Mouse (Mus musculus) midbrain, embryonic 11.5 days (tissue): Measurements from ENCODE around the gene 0610030E20Rik. TPM values are rescaled to one million over a fixed set of nuclear protein-coding genes. Genes with fewer than 3 reads are reported as not detected.

Experiments
- ATAC-seq: fragments of 200-750 bp; cut with Nextera tagmentation; 2 replicates; pipeline ENCODE4 v1.8.0; 2017; ENCODE audit warnings: moderate TSS enrichment, moderate library complexity; ENCODE audit not compliant: low FRiP score
- DNase-seq: peaks from one replicate; pipeline ENCODE4 v3.0.0; 2015; ENCODE audit warnings: low spot score; ENCODE audit errors: missing footprints
- H3K27ac ChIP-seq: fragments of 300-500 bp; sonication (generic); 2 replicates; pipeline ENCODE4 v1.5.1; 2014; ENCODE audit warnings: low read depth, low read length
- H3K27me3 ChIP-seq: fragments of 300-500 bp; sonication (generic); 2 replicates; pipeline ENCODE4 v1.6.1; 2014; ENCODE audit warnings: mild to moderate bottlenecking, low read length, moderate library complexity, mixed read lengths; ENCODE audit not compliant: control insufficient read depth, insufficient read depth
- H3K36me3 ChIP-seq: fragments of 300-500 bp; sonication (generic); 2 replicates; pipeline ENCODE4 v1.6.1; 2014; ENCODE audit warnings: mild to moderate bottlenecking, low read length, moderate library complexity, mixed read lengths; ENCODE audit not compliant: control insufficient read depth, insufficient read depth
- H3K4me1 ChIP-seq: fragments of 300-500 bp; sonication (generic); 2 replicates; pipeline ENCODE4 v1.6.1; 2014; ENCODE audit warnings: low read length; ENCODE audit not compliant: control insufficient read depth, insufficient read depth
- H3K4me2 ChIP-seq: fragments of 300-500 bp; sonication (generic); 2 replicates; pipeline ENCODE4 v1.6.1; 2014; ENCODE audit warnings: mild to moderate bottlenecking, moderate library complexity
- H3K4me3 ChIP-seq: fragments of 300-500 bp; sonication (generic); 2 replicates; pipeline ENCODE4 v1.5.1; 2014; ENCODE audit warnings: low read depth, low read length
- H3K9ac ChIP-seq: fragments of 300-500 bp; sonication (generic); 2 replicates; pipeline ENCODE4 v1.6.1; 2014; ENCODE audit warnings: low read length
- H3K9me3 ChIP-seq: fragments of 300-500 bp; sonication (generic); 2 replicates; pipeline ENCODE4 v1.6.1; 2016; ENCODE audit warnings: low read length; ENCODE audit not compliant: control insufficient read depth
- WGBS: fragments of 180-500 bp; shearing (Covaris S2); extraction: QIAGEN DNeasy Blood & Tissue Kit; methylation state at CpG from one replicate; pipeline ENCODE4 v1.1.7; 2014; 5-methylcytosine and 5-hydroxymethylcytosine counted together
- polyA plus RNA-seq: library from polyadenylated mRNA; unstranded; fragments of >200 nt; fragmentation: Nextera tagmentation; extraction: Ambion mirVana; gene quantifications from 2 replicates; pipeline ENCODE4 v1.2.1, GENCODE M21; 2014

Gene 0610030E20Rik
- polyA plus RNA-seq, 1 experiment from 2014 or later, result 16.1 TPM

- H3K4me3 ChIP-seq, result peak within 1 kb of the TSS; percentile 94
- no peaks in the 10 kb centered on the region for H3K9me3 ChIP-seq
- DNase-seq (peak; percentile 98), ATAC-seq (peak; percentile 88)
- H3K36me3 ChIP-seq, result peaks cover 2% of the 10 kb centered on the region; the same call in 1 of the 2 replicates
- under 1% methylated on average over 30 of the region's 30 CpGs for WGBS
- no peak within 1 kb of the TSS; the same call in 1 of the 2 replicates for H3K27ac ChIP-seq
- no peaks in the 10 kb centered on the region for H3K27me3 ChIP-seq
- peak within 1 kb of the TSS; percentile 88 for H3K9ac ChIP-seq
- H3K4me1 ChIP-seq, result peaks cover 21% of the 10 kb centered on the region
- H3K4me2 ChIP-seq, result peak within 1 kb of the TSS; percentile 96
These were observed 2.0 kb upstream of the 0610030E20Rik start, which contains the start of gene Usp39 for GRCm38 (mm10) chr6:72345074-72345567. Usp39 (minus strand) TSS chr6:72345184.

GRCm38 (mm10) chr6:72345633-72346032 lies 1.5 kb upstream of the 0610030E20Rik start:
- peaks cover 21% of the 10 kb centered on the region for H3K4me1 ChIP-seq
- ATAC-seq, result 0 out of 2 replicates have a peak, but pooled peaks have one; percentile 4
- DNase-seq, result no peak
- H3K36me3 ChIP-seq, result peaks cover 2% of the 10 kb centered on the region; the same call in 1 of the 2 replicates
- H3K4me3 ChIP-seq, result peak overlapping the region; percentile 94
- H3K4me2 ChIP-seq, result peak overlapping the region; percentile 96
- no peaks in the 10 kb centered on the region for H3K9me3 ChIP-seq
- no peak overlapping the region; the same call in 1 of the 2 replicates for H3K27ac ChIP-seq
- WGBS, result 47% methylated on average over 6 of the region's 6 CpGs
- H3K27me3 ChIP-seq, result no peaks in the 10 kb centered on the region
- peak overlapping the region; percentile 88; the same call in 1 of the 2 replicates for H3K9ac ChIP-seq

- H3K36me3 ChIP-seq, result peaks cover 5% of the 10 kb centered on the region; the same call in 1 of the 2 replicates
- no peak overlapping the region for H3K9ac ChIP-seq
- WGBS, result 82% methylated on average over 4 of the region's 4 CpGs
- H3K4me2 ChIP-seq, result no peak overlapping the region
- no peak overlapping the region for H3K4me3 ChIP-seq
- H3K27ac ChIP-seq, result no peak overlapping the region
- DNase-seq (no peak), ATAC-seq (0 out of 2 replicates have a peak, but pooled peaks have one; percentile 7)
- H3K4me1 ChIP-seq, result peaks cover 21% of the 10 kb centered on the region
- no peaks in the 10 kb centered on the region for H3K27me3 ChIP-seq
- no peaks in the 10 kb centered on the region for H3K9me3 ChIP-seq
These were observed 856 bp upstream of the 0610030E20Rik start for GRCm38 (mm10) chr6:72346261-72346660.

GRCm38 (mm10) chr6:72348411-72348810 lies 1.3 kb downstream of the 0610030E20Rik start:
- Histone ChIP-seq H3K9me3 (no peaks in the 10 kb centered on the region), H3K27ac (no peak overlapping the region), H3K9ac (no peak overlapping the region), H3K4me1 (peaks cover 21% of the 10 kb centered on the region), H3K4me2 (peak overlapping the region; percentile 55), H3K27me3 (no peaks in the 10 kb centered on the region), H3K36me3 (peaks cover 5% of the 10 kb centered on the region; the same call in 1 of the 2 replicates), H3K4me3 (0 out of 2 replicates have a peak overlapping the region, but pooled peaks have one; percentile 65)
- no peak for ATAC-seq
- DNase-seq, result no peak
- 82% methylated on average over 10 of the region's 10 CpGs for WGBS

GRCm38 (mm10) chr6:72350214-72350613 lies 3.1 kb downstream of the 0610030E20Rik start:
- no peak for ATAC-seq
- 94% methylated on average over 2 of the region's 2 CpGs for WGBS

GRCm38 (mm10) chr6:72352636-72353405 lies 5.7 kb downstream of the 0610030E20Rik start:
- DNase-seq (no peak), ATAC-seq (no peak)
- Histone ChIP-seq H3K9ac (no peak overlapping the region), H3K4me1 (peaks cover 14% of the 10 kb centered on the region), H3K4me2 (no peak overlapping the region), H3K27me3 (no peaks in the 10 kb centered on the region), H3K4me3 (no peak overlapping the region), H3K9me3 (no peaks in the 10 kb centered on the region), H3K36me3 (peaks cover 5% of the 10 kb centered on the region; the same call in 1 of the 2 replicates), H3K27ac (no peak overlapping the region)
- WGBS, result 80% methylated on average over 5 of the region's 5 CpGs

More at GRCm38 (mm10) chr6:72350214-72350613, 3.1 kb downstream of the 0610030E20Rik start:
- H3K27ac ChIP-seq, result no peak overlapping the region
- no peak overlapping the region for H3K9ac ChIP-seq
- H3K36me3 ChIP-seq, result peaks cover 5% of the 10 kb centered on the region; the same call in 1 of the 2 replicates
- H3K4me1 ChIP-seq, result peaks cover 18% of the 10 kb centered on the region
- no peak for DNase-seq
- H3K9me3 ChIP-seq, result no peaks in the 10 kb centered on the region
- H3K4me3 ChIP-seq, result no peak overlapping the region
- no peaks in the 10 kb centered on the region for H3K27me3 ChIP-seq
- no peak overlapping the region for H3K4me2 ChIP-seq

- 71% methylated on average over 1 of the region's 1 CpGs for WGBS
- no peak for ATAC-seq
- no peak overlapping the region for H3K9ac ChIP-seq
- no peak overlapping the region for H3K27ac ChIP-seq
- H3K27me3 ChIP-seq, result no peaks in the 10 kb centered on the region
- H3K4me3 ChIP-seq, result no peak overlapping the region
- DNase-seq, result no peak
- H3K9me3 ChIP-seq, result no peaks in the 10 kb centered on the region
- H3K4me1 ChIP-seq, result peaks cover 6% of the 10 kb centered on the region
- H3K4me2 ChIP-seq, result no peak overlapping the region
- H3K36me3 ChIP-seq, result peaks cover 4% of the 10 kb centered on the region
These were observed 6.9 kb downstream of the 0610030E20Rik start for GRCm38 (mm10) chr6:72354025-72354424.

- Histone ChIP-seq H3K4me1 (peaks cover 6% of the 10 kb centered on the region), H3K36me3 (peaks cover 4% of the 10 kb centered on the region; the same call in 1 of the 2 replicates), H3K4me2 (peak within 1 kb of the TSS; percentile 93), H3K27me3 (no peaks in the 10 kb centered on the region), H3K27ac (no peak within 1 kb of the TSS), H3K9ac (peak within 1 kb of the TSS; percentile 68), H3K4me3 (peak within 1 kb of the TSS; percentile 47), H3K9me3 (no peaks in the 10 kb centered on the region)
- peak; percentile 96 for DNase-seq
- under 1% methylated on average over 71 of the region's 71 CpGs for WGBS
- peak; percentile 94 for ATAC-seq
These were observed 8.2 kb downstream of the 0610030E20Rik start, which contains the start of gene Tmem150a for GRCm38 (mm10) chr6:72355066-72355911. Tmem150a (plus strand) TSS chr6:72355447.
